Mouse (Mus musculus) heart, adult 2 months (tissue): ENCODE data around the gene Gm5475.

Source experiments
- CTCF ChIP-seq: fragments of 200-600 bp; IDR thresholded peaks from 2 replicates; pipeline ENCODE4 v1.8.1; 2022; ENCODE audit warnings: antibody characterized with exemption, mild to moderate bottlenecking, moderate library complexity
- EP300 ChIP-seq: fragments of 200-500 bp; IDR thresholded peaks from 2 replicates; pipeline ENCODE4 v1.6.1; 2011; ENCODE audit warnings: low read depth, low read length, control low read depth; ENCODE audit not compliant: insufficient read depth
- POLR2A ChIP-seq: fragments of 200-500 bp; IDR thresholded peaks from 2 replicates; pipeline ENCODE4 v1.6.1; 2011; ENCODE audit warnings: mild to moderate bottlenecking, low read depth, low read length, control low read depth; ENCODE audit not compliant: insufficient read depth

- TF ChIP-seq CTCF (no peak), POLR2A (no peak), EP300 (no peak)
Observed at GRCm38 (mm10) chr15:100391066-100391465, 30.9 kb upstream of the Gm5475 start.
